Mouse (Mus musculus) liver, postnatal 0 days (tissue): ENCODE measurements around the gene Hspb3.

Experiments used
- CTCF ChIP-seq: sonication (generic); IDR thresholded peaks from 2 replicates; pipeline ENCODE4 v1.5.1; 2016; ENCODE audit warnings: antibody characterized with exemption, low read depth
- EP300 ChIP-seq: IDR thresholded peaks from 2 replicates; pipeline ENCODE4 v1.6.1; 2016; ENCODE audit warnings: antibody characterized with exemption, low read depth, mild to moderate bottlenecking

DNA sequence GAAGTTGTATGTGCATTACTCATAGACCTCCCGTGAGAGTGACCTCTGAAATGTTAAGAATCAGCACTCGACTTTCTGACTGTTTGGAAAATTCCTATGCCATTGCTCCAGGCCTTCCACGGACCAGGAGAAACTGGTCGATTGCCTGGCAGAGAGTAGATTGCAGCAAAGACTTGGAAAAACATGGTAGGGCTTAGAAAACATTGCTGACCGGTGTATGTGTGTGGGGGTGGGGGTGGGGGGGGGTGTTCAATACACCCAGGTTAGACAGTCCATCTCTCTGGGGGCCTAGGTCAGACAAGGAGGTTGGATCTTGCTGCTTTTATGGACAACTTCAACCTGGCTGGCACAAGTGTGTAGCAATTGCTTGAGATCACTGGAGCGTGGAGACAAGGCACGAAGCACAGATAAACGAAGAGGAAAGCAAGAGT lies 23.2 kb upstream of the Hspb3 start:
- no peak for TF ChIP-seq CTCF
- TF ChIP-seq EP300, result no peak
